Mouse (Mus musculus) stomach, embryonic 14.5 days (tissue): ENCODE results near the gene Cxcl15. TPM values are rescaled to one million over a fixed set of nuclear protein-coding genes. Genes with fewer than 3 reads are reported as not detected.

Experiments
- ATAC-seq: fragments of 200-750 bp; cut with Nextera tagmentation; 2 replicates; pipeline ENCODE4 v1.8.0; 2017; ENCODE audit warnings: low read depth, moderate TSS enrichment; ENCODE audit not compliant: insufficient number of reproducible peaks, insufficient read depth, low FRiP score
- H3K27ac ChIP-seq: fragments of 300-500 bp; sonication (generic); 2 replicates; pipeline ENCODE4 v1.5.1; 2014; ENCODE audit warnings: mild to moderate bottlenecking, low read length, moderate library complexity, mixed read lengths
- H3K27me3 ChIP-seq: fragments of 300-500 bp; sonication (generic); 2 replicates; pipeline ENCODE4 v1.6.1; 2014; ENCODE audit warnings: low read length, control low read depth, mixed read lengths; ENCODE audit not compliant: control insufficient read depth, insufficient read depth
- H3K36me3 ChIP-seq: fragments of 300-500 bp; sonication (generic); 2 replicates; pipeline ENCODE4 v1.6.1; 2014; ENCODE audit warnings: mild to moderate bottlenecking, control low read depth, low read length, moderate library complexity, mixed read lengths; ENCODE audit not compliant: control insufficient read depth, insufficient read depth
- H3K4me1 ChIP-seq: fragments of 300-500 bp; sonication (generic); 2 replicates; pipeline ENCODE4 v1.6.1; 2014; ENCODE audit warnings: low read length, control low read depth, mixed read lengths; ENCODE audit not compliant: control insufficient read depth, insufficient read depth
- H3K4me2 ChIP-seq: fragments of 300-500 bp; sonication (generic); replicated peaks from 2 replicates; pipeline ENCODE4 v1.6.1; 2014; ENCODE audit warnings: low read depth, low read length, control low read depth
- H3K4me3 ChIP-seq: fragments of 300-500 bp; sonication (generic); 2 replicates; pipeline ENCODE4 v1.5.1; 2014; ENCODE audit warnings: low read depth, low read length, control low read depth
- H3K9ac ChIP-seq: fragments of 300-500 bp; sonication (generic); replicated peaks from 2 replicates; pipeline ENCODE4 v1.6.1; 2014; ENCODE audit warnings: low read depth, mild to moderate bottlenecking, control low read depth, low read length, moderate library complexity, mixed read lengths
- H3K9me3 ChIP-seq: fragments of 300-500 bp; sonication (generic); 2 replicates; pipeline ENCODE4 v1.6.1; 2016; ENCODE audit warnings: low read depth, low read length, control low read depth; ENCODE audit not compliant: control insufficient read depth
- WGBS: fragments of 180-500 bp; shearing (Covaris S2); extraction: QIAGEN DNeasy Blood & Tissue Kit; methylation state at CpG from one replicate; pipeline ENCODE4 v1.1.7; 2014; 5-methylcytosine and 5-hydroxymethylcytosine counted together
- polyA plus RNA-seq: library from polyadenylated mRNA; unstranded; fragments of >200 nt; fragmentation: Nextera tagmentation; extraction: Ambion mirVana; gene quantifications from 2 replicates; pipeline ENCODE4 v1.2.1, GENCODE M21; 2014

Gene Cxcl15
- polyA plus RNA-seq, 1 experiment from 2014 or later, result 5.0 TPM

GRCm38 (mm10) chr5:90807176-90807950, 13.0 kb downstream of the Cxcl15 start:
- whole genome bisulfite sequencing, result 56% methylated on average over 3 of the region's 3 CpGs
- no peak overlapping the region for H3K4me2 ChIP-seq
- H3K9me3 ChIP-seq, result no peaks in the 10 kb centered on the region
- no peaks in the 10 kb centered on the region for H3K36me3 ChIP-seq
- no peaks in the 10 kb centered on the region for H3K27me3 ChIP-seq
- ATAC-seq, result no peak
- H3K9ac ChIP-seq, result no peak overlapping the region
- H3K27ac ChIP-seq, result no peak overlapping the region
- H3K4me1 ChIP-seq, result no peaks in the 10 kb centered on the region
- no peak overlapping the region for H3K4me3 ChIP-seq

GRCm38 (mm10) chr5:90819756-90820155, 25.4 kb downstream of the Cxcl15 start:
- H3K9me3 ChIP-seq, result no peaks in the 10 kb centered on the region
- ATAC-seq, result no peak

GRCm38 (mm10) chr5:90832145-90832767, 37.9 kb downstream of the Cxcl15 start:
- Histone ChIP-seq H3K4me1 (0 out of 2 replicates have a peak, but pooled peaks cover 7% of the 10 kb centered on the region), H3K27me3 (no peaks in the 10 kb centered on the region), H3K9me3 (no peaks in the 10 kb centered on the region), H3K4me2 (peak overlapping the region; percentile 22), H3K4me3 (no peak overlapping the region), H3K36me3 (no peaks in the 10 kb centered on the region), H3K9ac (no peak overlapping the region), H3K27ac (peak overlapping the region; percentile 52; the same call in 1 of the 2 replicates)
- ATAC-seq, result no peak
- 39% methylated on average over 11 of the region's 11 CpGs for WGBS

More at GRCm38 (mm10) chr5:90819756-90820155, 25.4 kb downstream of the Cxcl15 start:
- no peak overlapping the region for H3K9ac ChIP-seq
- H3K4me3 ChIP-seq, result no peak overlapping the region
- H3K4me2 ChIP-seq, result no peak overlapping the region
- no peak overlapping the region for H3K27ac ChIP-seq
- no peaks in the 10 kb centered on the region for H3K4me1 ChIP-seq
- H3K36me3 ChIP-seq, result no peaks in the 10 kb centered on the region
- no peaks in the 10 kb centered on the region for H3K27me3 ChIP-seq

GRCm38 (mm10) chr5:90832768-90833388, 38.5 kb downstream of the Cxcl15 start:
- H3K4me1 ChIP-seq, result 0 out of 2 replicates have a peak, but pooled peaks cover 7% of the 10 kb centered on the region
- 84% methylated on average over 8 of the region's 8 CpGs for WGBS
- no peaks in the 10 kb centered on the region for H3K9me3 ChIP-seq
- peak overlapping the region; percentile 30; the same call in 1 of the 2 replicates for H3K27ac ChIP-seq
- H3K9ac ChIP-seq, result no peak overlapping the region
- H3K4me3 ChIP-seq, result no peak overlapping the region
- H3K27me3 ChIP-seq, result no peaks in the 10 kb centered on the region
- no peak for ATAC-seq
- no peaks in the 10 kb centered on the region for H3K36me3 ChIP-seq
- H3K4me2 ChIP-seq, result peak overlapping the region; percentile 22

- Histone ChIP-seq H3K4me3 (no peak overlapping the region), H3K9me3 (no peaks in the 10 kb centered on the region), H3K27ac (no peak overlapping the region), H3K9ac (no peak overlapping the region), H3K4me1 (0 out of 2 replicates have a peak, but pooled peaks cover 7% of the 10 kb centered on the region), H3K36me3 (no peaks in the 10 kb centered on the region), H3K27me3 (no peaks in the 10 kb centered on the region), H3K4me2 (no peak overlapping the region)
- no peak for ATAC-seq
- WGBS, result 83% methylated on average over 4 of the region's 4 CpGs
These were observed 40.1 kb downstream of the Cxcl15 start for GRCm38 (mm10) chr5:90834436-90834835.

GRCm38 (mm10) chr5:90838582-90838981, 44.2 kb downstream of the Cxcl15 start:
- 62% methylated on average over 5 of the region's 5 CpGs for WGBS
- Histone ChIP-seq H3K27me3 (no peaks in the 10 kb centered on the region), H3K9me3 (no peaks in the 10 kb centered on the region), H3K9ac (no peak overlapping the region), H3K4me3 (no peak overlapping the region), H3K4me1 (no peaks in the 10 kb centered on the region), H3K4me2 (no peak overlapping the region), H3K27ac (no peak overlapping the region), H3K36me3 (no peaks in the 10 kb centered on the region)
- no peak for ATAC-seq

GRCm38 (mm10) chr5:90840902-90841869, 46.9 kb downstream of the Cxcl15 start:
- H3K4me1 ChIP-seq, result no peaks in the 10 kb centered on the region
- H3K9me3 ChIP-seq, result no peaks in the 10 kb centered on the region
- 70% methylated on average over 7 of the region's 7 CpGs for WGBS
- no peak for ATAC-seq
- H3K4me2 ChIP-seq, result no peak overlapping the region
- H3K4me3 ChIP-seq, result no peak overlapping the region
- no peak overlapping the region for H3K27ac ChIP-seq
- H3K27me3 ChIP-seq, result no peaks in the 10 kb centered on the region
- H3K9ac ChIP-seq, result no peak overlapping the region
- H3K36me3 ChIP-seq, result no peaks in the 10 kb centered on the region

GRCm38 (mm10) chr5:90843891-90844290, 49.6 kb downstream of the Cxcl15 start:
- no peak overlapping the region for H3K4me2 ChIP-seq
- WGBS, result 83% methylated on average over 3 of the region's 3 CpGs
- no peaks in the 10 kb centered on the region for H3K4me1 ChIP-seq
- no peak for ATAC-seq
- H3K27ac ChIP-seq, result no peak overlapping the region
- H3K27me3 ChIP-seq, result no peaks in the 10 kb centered on the region
- no peak overlapping the region for H3K9ac ChIP-seq
- no peak overlapping the region for H3K4me3 ChIP-seq
- H3K9me3 ChIP-seq, result no peaks in the 10 kb centered on the region
- no peaks in the 10 kb centered on the region for H3K36me3 ChIP-seq
